Mouse (Mus musculus) midbrain, embryonic 10.5 days (tissue): ENCODE data around the gene 2900026A02Rik. TPM values are rescaled to one million over a fixed set of nuclear protein-coding genes. Genes with fewer than 3 reads are reported as not detected.
A peak's percentile ranks its signal among the peaks of the same experiment; 100 is the strongest.

ENCODE experiments used
- DNase-seq: peaks from one replicate; pipeline ENCODE4 v3.0.0-alpha.2; 2017; ENCODE audit warnings: low spot score
- H3K27ac ChIP-seq: fragments of 300-500 bp; sonication (generic); replicated peaks from 2 replicates; pipeline ENCODE4 v1.5.1; 2016; ENCODE audit warnings: mild to moderate bottlenecking
- H3K27me3 ChIP-seq: fragments of 300-500 bp; sonication (generic); 2 replicates; pipeline ENCODE4 v1.6.1; 2016; ENCODE audit warnings: low read depth, mild to moderate bottlenecking; ENCODE audit not compliant: poor library complexity, severe bottlenecking
- H3K36me3 ChIP-seq: fragments of 300-500 bp; sonication (generic); 2 replicates; pipeline ENCODE4 v1.6.1; 2016; ENCODE audit warnings: mild to moderate bottlenecking, moderate library complexity
- H3K4me1 ChIP-seq: fragments of 300-500 bp; sonication (generic); 2 replicates; pipeline ENCODE4 v1.6.1; 2016
- H3K4me3 ChIP-seq: fragments of 300-500 bp; sonication (generic); 2 replicates; pipeline ENCODE4 v1.5.1; 2016; ENCODE audit warnings: mild to moderate bottlenecking, moderate library complexity
- H3K9me3 ChIP-seq: fragments of 300-500 bp; sonication (generic); replicated peaks from 2 replicates; pipeline ENCODE4 v1.6.1; 2016; ENCODE audit warnings: mild to moderate bottlenecking
- WGBS: fragments of 180-500 bp; shearing (Covaris S2); methylation state at CpG from one replicate; pipeline ENCODE4 v1.1.7; 2016; 5-methylcytosine and 5-hydroxymethylcytosine counted together
- polyA plus RNA-seq: library from polyadenylated mRNA; unstranded; fragments of >200 nt; fragmentation: Nextera tagmentation; extraction: Ambion mirVana; gene quantifications from 2 replicates; pipeline ENCODE4 v1.2.1, GENCODE M21; 2016

Gene 2900026A02Rik
- polyA plus RNA-seq, 1 experiment from 2014 or later, result 2.7 TPM

DNA sequence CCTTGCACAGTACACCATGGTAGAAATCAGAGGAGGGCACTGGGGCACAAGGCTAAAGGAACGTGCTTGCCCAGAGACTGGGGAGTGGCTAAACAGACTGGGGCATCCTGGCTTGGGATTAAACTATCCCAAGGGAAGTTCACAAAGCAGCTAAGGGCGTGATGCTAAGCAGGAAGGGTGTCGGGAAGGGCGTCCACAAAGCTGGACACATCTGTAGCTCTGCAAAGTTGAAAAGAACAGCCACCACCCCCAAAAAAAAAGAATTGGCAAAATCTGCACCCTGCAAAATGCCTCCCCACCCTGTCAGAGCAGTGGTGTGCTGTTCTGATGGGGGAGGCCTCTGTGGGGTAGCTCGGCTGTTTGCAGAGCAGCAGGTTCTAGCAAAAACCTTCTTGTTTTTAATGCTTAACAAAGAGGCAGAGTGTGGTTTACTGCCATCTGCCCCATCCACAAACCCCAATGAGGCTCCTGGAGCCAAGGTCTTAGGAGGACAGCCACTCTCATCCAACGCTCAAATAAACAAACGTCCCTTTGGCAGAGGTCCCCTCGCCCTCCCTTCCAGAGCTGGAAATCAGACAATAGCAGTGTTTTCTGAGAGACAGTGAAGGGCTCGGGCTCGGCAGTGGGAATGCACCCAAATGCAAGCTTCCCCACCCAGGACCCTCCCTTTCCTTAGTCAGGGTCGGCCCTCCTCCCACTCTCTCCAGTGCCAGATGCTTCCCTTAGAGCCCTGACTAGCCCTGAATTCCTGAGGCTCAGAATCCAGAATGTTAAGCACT is 12.2 kb downstream of the 2900026A02Rik start:
- no peak for DNase-seq
- H3K27ac ChIP-seq, result peak overlapping the region; percentile 72
- H3K9me3 ChIP-seq, result no peaks in the 10 kb centered on the region
- 53% methylated on average over 11 of the region's 11 CpGs for WGBS
- H3K4me3 ChIP-seq, result no peak overlapping the region
- H3K27me3 ChIP-seq, result no peaks in the 10 kb centered on the region
- H3K36me3 ChIP-seq, result no peaks in the 10 kb centered on the region
- peaks cover 44% of the 10 kb centered on the region for H3K4me1 ChIP-seq

DNA sequence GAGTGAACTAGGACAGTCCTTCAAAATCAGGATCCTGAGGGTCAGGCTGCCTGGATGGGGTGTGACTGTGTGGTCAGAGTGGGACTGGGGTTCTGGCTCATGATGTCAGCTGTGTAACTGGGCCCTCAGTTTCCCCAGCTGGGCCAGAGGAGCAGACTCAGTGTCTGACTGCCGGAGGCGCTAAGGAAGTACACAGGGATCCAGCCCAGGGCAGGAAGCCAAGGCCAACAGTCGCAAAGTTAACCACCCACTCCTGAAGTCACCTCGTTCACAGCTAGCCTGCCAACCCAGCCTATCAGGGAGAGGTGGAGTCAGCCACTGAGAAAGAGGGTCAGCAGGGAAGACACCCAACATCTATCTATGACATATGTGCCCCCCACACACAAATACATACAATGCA is 13.0 kb downstream of the 2900026A02Rik start:
- Histone ChIP-seq H3K27me3 (no peaks in the 10 kb centered on the region), H3K4me3 (no peak overlapping the region), H3K9me3 (no peaks in the 10 kb centered on the region; the same call in 1 of the 2 replicates), H3K4me1 (peaks cover 44% of the 10 kb centered on the region), H3K27ac (no peak overlapping the region; the same call in 1 of the 2 replicates), H3K36me3 (no peaks in the 10 kb centered on the region)
- WGBS, result 94% methylated on average over 4 of the region's 4 CpGs
- no peak for DNase-seq

- Histone ChIP-seq H3K9me3 (no peaks in the 10 kb centered on the region; the same call in 1 of the 2 replicates), H3K27ac (no peak overlapping the region), H3K27me3 (no peaks in the 10 kb centered on the region), H3K36me3 (no peaks in the 10 kb centered on the region), H3K4me3 (no peak overlapping the region), H3K4me1 (peaks cover 37% of the 10 kb centered on the region)
- no peak for DNase-seq
- 75% methylated on average over 9 of the region's 9 CpGs for WGBS
These were observed 14.2 kb downstream of the 2900026A02Rik start for GRCm38 (mm10) chr5:113206670-113207352.

GRCm38 (mm10) chr5:113204193-113204592 is 16.8 kb downstream of the 2900026A02Rik start:
- Histone ChIP-seq H3K36me3 (no peaks in the 10 kb centered on the region), H3K9me3 (no peaks in the 10 kb centered on the region; the same call in 1 of the 2 replicates), H3K4me3 (no peak overlapping the region), H3K4me1 (peaks cover 28% of the 10 kb centered on the region), H3K27ac (no peak overlapping the region), H3K27me3 (no peaks in the 10 kb centered on the region)
- no peak for DNase-seq
- 94% methylated on average over 9 of the region's 9 CpGs for WGBS

DNA sequence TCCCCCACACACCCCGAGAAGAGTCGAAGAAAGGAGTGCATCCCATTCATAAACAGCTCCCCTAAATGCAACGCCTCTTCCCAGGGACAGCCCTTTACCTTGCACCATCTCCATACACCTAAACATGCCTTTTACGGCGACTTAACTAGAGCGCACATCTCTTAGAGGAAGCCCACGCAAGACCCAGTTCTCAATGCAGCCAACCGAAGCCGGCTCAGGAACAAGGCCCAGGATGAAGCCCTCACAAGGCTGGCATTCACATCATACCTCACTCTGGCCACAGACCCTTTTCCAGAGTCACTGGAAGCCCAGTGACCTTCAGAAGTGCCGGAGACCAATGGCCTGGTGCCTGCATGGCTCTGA is 21.3 kb downstream of the 2900026A02Rik start:
- H3K27me3 ChIP-seq, result no peaks in the 10 kb centered on the region
- H3K36me3 ChIP-seq, result no peaks in the 10 kb centered on the region
- no peak overlapping the region for H3K4me3 ChIP-seq
- no peaks in the 10 kb centered on the region; the same call in 1 of the 2 replicates for H3K9me3 ChIP-seq
- peaks cover 21% of the 10 kb centered on the region for H3K4me1 ChIP-seq
- DNase-seq, result no peak
- H3K27ac ChIP-seq, result 0 out of 2 replicates have a peak overlapping the region, but pooled peaks have one; percentile 6
- 88% methylated on average over 10 of the region's 10 CpGs for WGBS

GRCm38 (mm10) chr5:113199126-113199771 is 21.8 kb downstream of the 2900026A02Rik start:
- WGBS, result 54% methylated on average over 8 of the region's 8 CpGs
- no peaks in the 10 kb centered on the region for H3K27me3 ChIP-seq
- peaks cover 21% of the 10 kb centered on the region for H3K4me1 ChIP-seq
- no peak for DNase-seq
- H3K27ac ChIP-seq, result peak overlapping the region; percentile 55
- H3K9me3 ChIP-seq, result no peaks in the 10 kb centered on the region; the same call in 1 of the 2 replicates
- H3K36me3 ChIP-seq, result no peaks in the 10 kb centered on the region
- H3K4me3 ChIP-seq, result no peak overlapping the region

DNA sequence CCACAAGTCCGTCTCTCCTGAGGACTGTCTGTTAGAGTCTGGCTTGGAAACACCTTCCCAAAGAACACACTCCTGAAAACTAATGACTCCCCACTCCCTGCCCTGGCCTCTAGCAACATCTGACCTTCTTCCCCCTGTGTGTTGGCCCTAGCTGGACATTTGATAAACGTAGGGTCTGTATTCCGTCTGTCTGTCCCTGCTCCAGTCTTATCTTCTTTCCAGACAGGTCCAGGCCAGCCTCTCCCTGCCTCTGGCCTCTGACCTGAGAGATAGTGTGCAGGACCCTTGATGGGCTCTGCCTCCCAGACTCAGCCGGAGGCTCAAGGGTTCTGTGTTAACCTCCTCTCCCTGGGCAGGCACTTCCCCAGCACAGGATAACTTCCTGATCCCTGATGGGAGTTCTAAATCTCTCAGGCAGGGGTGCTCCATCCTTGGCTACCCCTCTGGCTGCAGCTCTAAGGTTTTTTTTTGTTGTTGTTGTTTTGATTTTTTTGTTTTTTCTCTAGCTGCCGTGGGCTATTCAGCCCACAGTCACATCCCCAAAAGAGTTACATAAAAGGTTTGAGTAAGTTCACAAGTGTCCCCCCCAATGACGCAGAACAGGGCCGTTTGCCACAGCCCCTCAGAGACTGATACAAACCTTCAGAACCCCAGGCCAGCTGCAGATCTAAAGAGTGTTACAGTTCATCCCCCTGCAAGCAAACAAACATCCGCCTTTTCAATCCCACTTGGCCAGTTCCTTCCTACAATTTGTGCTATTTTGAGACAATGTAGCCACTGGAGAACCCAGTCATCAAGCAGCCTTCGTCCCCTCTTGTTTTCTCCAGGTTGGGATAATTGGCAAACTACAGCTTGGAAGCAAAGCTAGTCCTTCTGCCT is 23.9 kb downstream of the 2900026A02Rik start:
- H3K27ac ChIP-seq, result peak overlapping the region; percentile 55
- no peak for DNase-seq
- no peaks in the 10 kb centered on the region for H3K9me3 ChIP-seq
- no peaks in the 10 kb centered on the region for H3K36me3 ChIP-seq
- 76% methylated on average over 9 of the region's 9 CpGs for WGBS
- H3K27me3 ChIP-seq, result no peaks in the 10 kb centered on the region
- H3K4me1 ChIP-seq, result peaks cover 25% of the 10 kb centered on the region
- no peak overlapping the region for H3K4me3 ChIP-seq

- Histone ChIP-seq H3K27me3 (no peaks in the 10 kb centered on the region), H3K4me3 (no peak overlapping the region), H3K36me3 (peaks cover 10% of the 10 kb centered on the region), H3K27ac (0 out of 2 replicates have a peak overlapping the region, but pooled peaks have one; percentile 23), H3K9me3 (no peaks in the 10 kb centered on the region), H3K4me1 (peaks cover 35% of the 10 kb centered on the region)
- 93% methylated on average over 6 of the region's 6 CpGs for WGBS
- no peak for DNase-seq
These were observed 25.1 kb downstream of the 2900026A02Rik start for GRCm38 (mm10) chr5:113195907-113196306.

- WGBS, result 92% methylated on average over 12 of the region's 12 CpGs
- Histone ChIP-seq H3K27me3 (no peaks in the 10 kb centered on the region), H3K4me1 (peaks cover 38% of the 10 kb centered on the region), H3K36me3 (peaks cover 14% of the 10 kb centered on the region), H3K4me3 (no peak overlapping the region), H3K9me3 (no peaks in the 10 kb centered on the region), H3K27ac (0 out of 2 replicates have a peak overlapping the region, but pooled peaks have one; percentile 23)
- DNase-seq, result no peak
These were observed 25.6 kb downstream of the 2900026A02Rik start for GRCm38 (mm10) chr5:113195451-113195850.

GRCm38 (mm10) chr5:113193762-113194161 is 27.3 kb downstream of the 2900026A02Rik start:
- no peak overlapping the region for H3K4me3 ChIP-seq
- no peaks in the 10 kb centered on the region for H3K27me3 ChIP-seq
- peaks cover 30% of the 10 kb centered on the region for H3K36me3 ChIP-seq
- WGBS, result 93% methylated on average over 18 of the region's 18 CpGs
- no peaks in the 10 kb centered on the region for H3K9me3 ChIP-seq
- peaks cover 29% of the 10 kb centered on the region for H3K4me1 ChIP-seq
- no peak for DNase-seq
- H3K27ac ChIP-seq, result peak overlapping the region; percentile 10; the same call in 1 of the 2 replicates

- H3K36me3 ChIP-seq, result peaks cover 46% of the 10 kb centered on the region
- WGBS, result 78% methylated on average over 14 of the region's 14 CpGs
- H3K9me3 ChIP-seq, result no peaks in the 10 kb centered on the region
- H3K27ac ChIP-seq, result peak overlapping the region; percentile 52; the same call in 1 of the 2 replicates
- peaks cover 23% of the 10 kb centered on the region for H3K4me1 ChIP-seq
- no peak overlapping the region for H3K4me3 ChIP-seq
- no peaks in the 10 kb centered on the region for H3K27me3 ChIP-seq
- DNase-seq, result no peak
These were observed 29.1 kb downstream of the 2900026A02Rik start for GRCm38 (mm10) chr5:113191901-113192300.

DNA sequence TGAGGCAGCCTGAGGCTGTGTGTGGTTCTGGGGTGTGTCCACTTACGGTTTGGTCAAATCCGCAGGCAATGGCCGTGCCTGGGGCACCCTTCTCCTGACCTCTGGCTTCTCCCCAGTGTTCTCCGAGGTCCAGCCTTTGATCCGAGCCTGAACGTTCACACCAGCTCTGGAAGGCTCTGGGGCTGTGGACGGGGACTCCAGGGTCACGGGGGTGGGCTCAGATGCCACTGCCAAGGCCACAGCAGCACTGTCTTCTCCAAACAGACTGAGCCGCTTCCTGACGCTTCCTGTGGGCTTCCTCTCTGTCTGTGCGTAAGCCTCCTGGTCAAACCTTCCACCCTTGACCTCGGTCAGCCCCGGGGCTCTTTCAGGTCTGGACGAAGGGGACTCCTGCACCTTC is 30.5 kb downstream of the 2900026A02Rik start:
- Histone ChIP-seq H3K4me1 (peaks cover 20% of the 10 kb centered on the region), H3K27ac (0 out of 2 replicates have a peak overlapping the region, but pooled peaks have one; percentile 7), H3K27me3 (no peaks in the 10 kb centered on the region), H3K4me3 (no peak overlapping the region), H3K9me3 (no peaks in the 10 kb centered on the region), H3K36me3 (peaks cover 53% of the 10 kb centered on the region)
- no peak for DNase-seq
- WGBS, result 77% methylated on average over 14 of the region's 14 CpGs
